Mouse (Mus musculus): ENCODE data around the gene Cacng5. TPM values are rescaled to one million over a fixed set of nuclear protein-coding genes. Genes with fewer than 3 reads are reported as not detected.

Cacng5 gene
- polyA plus RNA-seq, 1 experiment from 2014 or later: 11.5 TPM

GRCm38 (mm10) chr11:107875861-107876494 lies 38.9 kb downstream of the Cacng5 start:
- Histone ChIP-seq H3K9me3 (no peaks in the 10 kb centered on the region), H3K9ac (no peak overlapping the region), H3K27ac (replicated peaks) (no peak overlapping the region), H3K36me3 (no peaks in the 10 kb centered on the region), H3K27me3 (no peaks in the 10 kb centered on the region), H3K4me2 (no peak overlapping the region), H3K4me3 (no peak overlapping the region), H3K4me1 (replicated peaks) (no peaks in the 10 kb centered on the region)
- WGBS: 67% methylated on average over 18 of the region's 18 CpGs
- ATAC-seq (ENCODE audit: low FRiP score, low read depth): peak; percentile 30; the same call in 1 of the 2 replicates

GRCm38 (mm10) chr11:107872743-107873142 lies 42.1 kb downstream of the Cacng5 start:
- Histone ChIP-seq H3K4me3 (no peak overlapping the region), H3K9ac (no peak overlapping the region)
- 60% methylated on average over 6 of the region's 6 CpGs for WGBS

GRCm38 (mm10) chr11:107867509-107867908 lies 47.3 kb downstream of the Cacng5 start:
- no peak overlapping the region for H3K9ac ChIP-seq
- no peaks in the 10 kb centered on the region for H3K36me3 ChIP-seq
- WGBS: 64% methylated on average over 8 of the region's 8 CpGs
- peaks cover 9% of the 10 kb centered on the region for H3K4me1 ChIP-seq (replicated peaks)
- H3K4me3 ChIP-seq: no peak overlapping the region
- no peak overlapping the region for H3K4me2 ChIP-seq
- no peaks in the 10 kb centered on the region for H3K27me3 ChIP-seq
- ATAC-seq (ENCODE audit: low FRiP score, low read depth): no peak
- H3K27ac ChIP-seq (replicated peaks): no peak overlapping the region; the same call in 1 of the 2 replicates
- H3K9me3 ChIP-seq: no peaks in the 10 kb centered on the region

More at GRCm38 (mm10) chr11:107872743-107873142, 42.1 kb downstream of the Cacng5 start:
- H3K27ac ChIP-seq (replicated peaks): no peak overlapping the region
- H3K27me3 ChIP-seq: no peaks in the 10 kb centered on the region
- no peaks in the 10 kb centered on the region for H3K9me3 ChIP-seq
- H3K4me2 ChIP-seq: no peak overlapping the region
- peaks cover 3% of the 10 kb centered on the region for H3K4me1 ChIP-seq (replicated peaks)
- no peaks in the 10 kb centered on the region for H3K36me3 ChIP-seq
- no peak for ATAC-seq (ENCODE audit: low FRiP score, low read depth)

- Histone ChIP-seq H3K4me3 (no peak overlapping the region), H3K27me3 (no peaks in the 10 kb centered on the region), H3K9me3 (no peaks in the 10 kb centered on the region), H3K4me1 (replicated peaks) (peaks cover 19% of the 10 kb centered on the region), H3K36me3 (no peaks in the 10 kb centered on the region), H3K27ac (replicated peaks) (no peak overlapping the region), H3K4me2 (no peak overlapping the region), H3K9ac (no peak overlapping the region)
- no peak for ATAC-seq (ENCODE audit: low FRiP score, low read depth)
- 17% methylated on average over 7 of the region's 7 CpGs for WGBS
Observed at GRCm38 (mm10) chr11:107865128-107865527, 49.7 kb downstream of the Cacng5 start.

GRCm38 (mm10) chr11:107864024-107864423 lies 50.8 kb downstream of the Cacng5 start:
- WGBS: 6% methylated on average over 4 of the region's 4 CpGs
- no peaks in the 10 kb centered on the region for H3K9me3 ChIP-seq
- ATAC-seq (ENCODE audit: low FRiP score, low read depth): no peak

GRCm38 (mm10) chr11:107861738-107862137 lies 53.1 kb downstream of the Cacng5 start:
- H3K9me3 ChIP-seq: no peaks in the 10 kb centered on the region
- H3K9ac ChIP-seq: no peak overlapping the region
- no peak overlapping the region for H3K4me2 ChIP-seq
- no peak overlapping the region for H3K27ac ChIP-seq (replicated peaks)
- no peaks in the 10 kb centered on the region for H3K36me3 ChIP-seq
- 69% methylated on average over 5 of the region's 5 CpGs for WGBS
- H3K4me1 ChIP-seq (replicated peaks): peaks cover 13% of the 10 kb centered on the region; the same call in 1 of the 2 replicates
- H3K4me3 ChIP-seq: no peak overlapping the region
- ATAC-seq (ENCODE audit: low FRiP score, low read depth): no peak
- no peaks in the 10 kb centered on the region for H3K27me3 ChIP-seq

More at GRCm38 (mm10) chr11:107864024-107864423, 50.8 kb downstream of the Cacng5 start:
- H3K9ac ChIP-seq: no peak overlapping the region
- no peak overlapping the region for H3K4me3 ChIP-seq
- H3K4me1 ChIP-seq (replicated peaks): peaks cover 22% of the 10 kb centered on the region
- no peaks in the 10 kb centered on the region for H3K36me3 ChIP-seq
- H3K4me2 ChIP-seq: no peak overlapping the region
- H3K27ac ChIP-seq (replicated peaks): no peak overlapping the region
- H3K27me3 ChIP-seq: no peaks in the 10 kb centered on the region

GRCm38 (mm10) chr11:107859871-107860270 lies 55.0 kb downstream of the Cacng5 start:
- no peaks in the 10 kb centered on the region for H3K9me3 ChIP-seq
- no peak overlapping the region for H3K4me2 ChIP-seq
- ATAC-seq (ENCODE audit: low FRiP score, low read depth): 0 out of 2 replicates have a peak, but pooled peaks have one; percentile 6
- H3K27ac ChIP-seq (replicated peaks): no peak overlapping the region
- H3K9ac ChIP-seq: no peak overlapping the region
- H3K27me3 ChIP-seq: no peaks in the 10 kb centered on the region
- H3K4me1 ChIP-seq (replicated peaks): peaks cover 13% of the 10 kb centered on the region; the same call in 1 of the 2 replicates
- 98% methylated on average over 4 of the region's 4 CpGs for WGBS
- H3K36me3 ChIP-seq: no peaks in the 10 kb centered on the region
- H3K4me3 ChIP-seq: no peak overlapping the region

GRCm38 (mm10) chr11:107859288-107859687 lies 55.6 kb downstream of the Cacng5 start:
- Histone ChIP-seq H3K9ac (no peak overlapping the region), H3K27me3 (no peaks in the 10 kb centered on the region), H3K36me3 (no peaks in the 10 kb centered on the region), H3K4me2 (no peak overlapping the region), H3K4me1 (replicated peaks) (peaks cover 13% of the 10 kb centered on the region; the same call in 1 of the 2 replicates), H3K4me3 (no peak overlapping the region), H3K9me3 (no peaks in the 10 kb centered on the region), H3K27ac (replicated peaks) (no peak overlapping the region)
- WGBS: 23% methylated on average over 7 of the region's 7 CpGs
- ATAC-seq (ENCODE audit: low FRiP score, low read depth): peak; percentile 33; the same call in 1 of the 2 replicates

GRCm38 (mm10) chr11:107853088-107853487 lies 61.8 kb downstream of the Cacng5 start:
- Histone ChIP-seq H3K4me2 (no peak overlapping the region), H3K9me3 (no peaks in the 10 kb centered on the region), H3K27me3 (no peaks in the 10 kb centered on the region), H3K36me3 (no peaks in the 10 kb centered on the region), H3K9ac (no peak overlapping the region), H3K4me3 (no peak overlapping the region), H3K4me1 (replicated peaks) (peaks cover 6% of the 10 kb centered on the region; the same call in 1 of the 2 replicates), H3K27ac (replicated peaks) (no peak overlapping the region)
- ATAC-seq (ENCODE audit: low FRiP score, low read depth): no peak
- WGBS: 42% methylated on average over 1 of the region's 1 CpGs

GRCm38 (mm10) chr11:107849621-107850020 lies 65.2 kb downstream of the Cacng5 start:
- peak; percentile 60; the same call in 1 of the 2 replicates for ATAC-seq (ENCODE audit: low FRiP score, low read depth)
- no peaks in the 10 kb centered on the region for H3K27me3 ChIP-seq

GRCm38 (mm10) chr11:107844175-107844574 lies 70.7 kb downstream of the Cacng5 start:
- WGBS: 88% methylated on average over 1 of the region's 1 CpGs

More at GRCm38 (mm10) chr11:107849621-107850020, 65.2 kb downstream of the Cacng5 start:
- no peak overlapping the region for H3K4me2 ChIP-seq
- WGBS: 35% methylated on average over 10 of the region's 10 CpGs
- H3K4me1 ChIP-seq (replicated peaks): peaks cover 6% of the 10 kb centered on the region; the same call in 1 of the 2 replicates
- no peak overlapping the region for H3K9ac ChIP-seq
- no peaks in the 10 kb centered on the region for H3K9me3 ChIP-seq
- no peaks in the 10 kb centered on the region for H3K36me3 ChIP-seq
- no peak overlapping the region for H3K4me3 ChIP-seq
- 0 out of 2 replicates have a peak overlapping the region, but pooled peaks have one; percentile 6 for H3K27ac ChIP-seq (replicated peaks)

GRCm38 (mm10) chr11:107833351-107834040 lies 81.4 kb downstream of the Cacng5 start:
- ATAC-seq (ENCODE audit: low FRiP score, low read depth): peak; percentile 34; the same call in 1 of the 2 replicates
- Histone ChIP-seq H3K27me3 (no peaks in the 10 kb centered on the region), H3K4me3 (no peak overlapping the region), H3K9ac (no peak overlapping the region), H3K27ac (replicated peaks) (peak overlapping the region; percentile 43), H3K36me3 (no peaks in the 10 kb centered on the region), H3K4me2 (no peak overlapping the region), H3K4me1 (replicated peaks) (peaks cover 5% of the 10 kb centered on the region), H3K9me3 (no peaks in the 10 kb centered on the region)
- 46% methylated on average over 7 of the region's 7 CpGs for WGBS

More at GRCm38 (mm10) chr11:107844175-107844574, 70.7 kb downstream of the Cacng5 start:
- ATAC-seq (ENCODE audit: low FRiP score, low read depth): no peak
- Histone ChIP-seq H3K27me3 (no peaks in the 10 kb centered on the region), H3K27ac (replicated peaks) (no peak overlapping the region), H3K4me2 (no peak overlapping the region), H3K36me3 (no peaks in the 10 kb centered on the region), H3K9me3 (no peaks in the 10 kb centered on the region), H3K4me3 (no peak overlapping the region), H3K4me1 (replicated peaks) (no peaks in the 10 kb centered on the region), H3K9ac (no peak overlapping the region)

Data from hindbrain, embryonic 15.5 days (tissue).